Mouse (Mus musculus): ENCODE results near the gene Kctd10. TPM values are rescaled to one million over a fixed set of nuclear protein-coding genes. Genes with fewer than 3 reads are reported as not detected.

Gene Kctd10
- polyA plus RNA-seq, 1 experiment from 2014 or later = 59.1 TPM

DNA sequence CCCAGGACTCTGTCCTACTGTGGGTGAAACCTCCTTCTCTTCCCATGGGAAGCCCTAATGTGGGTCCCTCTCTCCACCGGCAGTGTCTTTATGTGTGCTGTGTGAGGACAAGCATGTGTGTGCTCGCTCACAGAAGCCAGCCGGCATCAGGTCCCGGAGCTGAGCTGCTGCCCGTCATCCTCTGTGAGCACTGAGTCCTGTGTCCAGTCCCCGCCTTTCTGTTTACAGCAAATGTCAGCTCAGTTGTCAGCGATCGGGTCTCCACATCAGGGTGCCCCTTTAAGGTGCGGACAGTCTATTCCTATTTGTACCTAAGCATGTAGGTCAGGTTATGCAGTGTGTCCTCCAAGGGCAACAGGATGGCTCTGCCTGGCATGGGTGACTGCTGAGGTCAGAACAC, 6.7 kb downstream of the Kctd10 start:
- H3K9ac ChIP-seq (ENCODE audit: low read depth, low read length) = no peak overlapping the region
- ATAC-seq (replicated peaks; ENCODE audit: low FRiP score) = no peak
- peak overlapping the region; percentile 5 for H3K27ac ChIP-seq (ENCODE audit: low read depth, low read length)
- WGBS = 83% methylated on average over 9 of the region's 9 CpGs
- H3K4me2 ChIP-seq = no peak overlapping the region; the same call in 1 of the 2 replicates
- no peak for DNase-seq (ENCODE audit: low spot score)
- H3K36me3 ChIP-seq (ENCODE audit: control insufficient read depth, insufficient read depth, low read length) = peaks cover 31% of the 10 kb centered on the region
- peaks cover 89% of the 10 kb centered on the region for H3K4me1 ChIP-seq (replicated peaks; ENCODE audit: control insufficient read depth, insufficient read depth, low read length)
- no peak overlapping the region for H3K4me3 ChIP-seq (ENCODE audit: low read depth, low read length)
- no peaks in the 10 kb centered on the region for H3K27me3 ChIP-seq (replicated peaks; ENCODE audit: control insufficient read depth, insufficient read depth, low read length)
- H3K9me3 ChIP-seq (ENCODE audit: control insufficient read depth, low read length) = no peaks in the 10 kb centered on the region

DNA sequence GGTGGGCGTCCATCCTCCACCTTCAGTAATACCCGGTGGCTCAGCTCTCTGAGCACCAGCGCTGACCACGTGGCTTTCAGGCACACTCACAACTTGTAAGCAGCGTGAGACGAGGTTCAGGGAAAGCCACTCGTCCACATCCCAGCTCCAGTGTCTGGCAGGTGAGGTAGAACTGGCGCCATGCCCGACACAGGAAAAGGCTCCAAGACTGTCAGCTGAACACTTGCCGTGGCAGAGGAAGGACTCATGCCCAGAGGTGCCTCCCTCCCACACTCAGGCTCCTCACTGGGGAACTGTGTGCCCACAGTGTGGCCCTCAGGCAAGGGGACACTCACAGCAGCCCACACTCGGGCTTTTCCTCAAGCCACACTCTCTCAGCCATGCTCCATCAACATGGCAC, 7.1 kb downstream of the Kctd10 start:
- Histone ChIP-seq H3K4me3 (ENCODE audit: low read depth, low read length) (no peak overlapping the region), H3K4me2 (peak overlapping the region; percentile 13; the same call in 1 of the 2 replicates), H3K4me1 (replicated peaks; ENCODE audit: control insufficient read depth, insufficient read depth, low read length) (peaks cover 85% of the 10 kb centered on the region), H3K27me3 (replicated peaks; ENCODE audit: control insufficient read depth, insufficient read depth, low read length) (no peaks in the 10 kb centered on the region), H3K27ac (ENCODE audit: low read depth, low read length) (peak overlapping the region; percentile 5; the same call in 1 of the 2 replicates), H3K36me3 (ENCODE audit: control insufficient read depth, insufficient read depth, low read length) (peaks cover 32% of the 10 kb centered on the region), H3K9me3 (ENCODE audit: control insufficient read depth, low read length) (no peaks in the 10 kb centered on the region), H3K9ac (ENCODE audit: low read depth, low read length) (no peak overlapping the region)
- ATAC-seq (replicated peaks; ENCODE audit: low FRiP score) = no peak
- DNase-seq (ENCODE audit: low spot score) = no peak
- WGBS = 79% methylated on average over 11 of the region's 11 CpGs

DNA sequence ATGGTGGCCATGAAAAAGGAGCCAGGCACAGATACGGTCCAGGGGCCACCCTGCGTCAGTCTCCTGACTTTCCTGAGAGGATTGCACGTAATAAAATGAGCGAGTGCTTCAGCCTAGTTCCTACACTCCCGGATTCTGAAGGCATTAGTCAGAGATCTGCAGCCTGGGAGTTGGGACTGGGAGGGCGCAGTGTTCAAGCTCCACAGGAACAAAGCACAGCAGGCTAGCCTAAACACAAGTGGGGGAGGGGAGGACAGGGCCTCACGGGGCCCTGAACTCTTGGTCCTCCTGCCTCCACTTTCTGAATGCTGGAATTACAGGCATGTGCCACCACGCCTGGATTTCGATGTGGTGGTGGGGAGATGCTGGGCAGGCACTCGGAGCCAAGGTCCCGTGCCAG, 7.7 kb downstream of the Kctd10 start:
- DNase-seq (ENCODE audit: low spot score) (no peak), ATAC-seq (replicated peaks; ENCODE audit: low FRiP score) (no peak)
- Histone ChIP-seq H3K4me3 (ENCODE audit: low read depth, low read length) (no peak overlapping the region), H3K27me3 (replicated peaks; ENCODE audit: control insufficient read depth, insufficient read depth, low read length) (no peaks in the 10 kb centered on the region), H3K9me3 (ENCODE audit: control insufficient read depth, low read length) (no peaks in the 10 kb centered on the region), H3K27ac (ENCODE audit: low read depth, low read length) (peak overlapping the region; percentile 69; the same call in 1 of the 2 replicates), H3K9ac (ENCODE audit: low read depth, low read length) (no peak overlapping the region), H3K36me3 (ENCODE audit: control insufficient read depth, insufficient read depth, low read length) (peaks cover 39% of the 10 kb centered on the region), H3K4me2 (peak overlapping the region; percentile 37), H3K4me1 (replicated peaks; ENCODE audit: control insufficient read depth, insufficient read depth, low read length) (peaks cover 79% of the 10 kb centered on the region)
- WGBS = 54% methylated on average over 11 of the region's 11 CpGs

DNA sequence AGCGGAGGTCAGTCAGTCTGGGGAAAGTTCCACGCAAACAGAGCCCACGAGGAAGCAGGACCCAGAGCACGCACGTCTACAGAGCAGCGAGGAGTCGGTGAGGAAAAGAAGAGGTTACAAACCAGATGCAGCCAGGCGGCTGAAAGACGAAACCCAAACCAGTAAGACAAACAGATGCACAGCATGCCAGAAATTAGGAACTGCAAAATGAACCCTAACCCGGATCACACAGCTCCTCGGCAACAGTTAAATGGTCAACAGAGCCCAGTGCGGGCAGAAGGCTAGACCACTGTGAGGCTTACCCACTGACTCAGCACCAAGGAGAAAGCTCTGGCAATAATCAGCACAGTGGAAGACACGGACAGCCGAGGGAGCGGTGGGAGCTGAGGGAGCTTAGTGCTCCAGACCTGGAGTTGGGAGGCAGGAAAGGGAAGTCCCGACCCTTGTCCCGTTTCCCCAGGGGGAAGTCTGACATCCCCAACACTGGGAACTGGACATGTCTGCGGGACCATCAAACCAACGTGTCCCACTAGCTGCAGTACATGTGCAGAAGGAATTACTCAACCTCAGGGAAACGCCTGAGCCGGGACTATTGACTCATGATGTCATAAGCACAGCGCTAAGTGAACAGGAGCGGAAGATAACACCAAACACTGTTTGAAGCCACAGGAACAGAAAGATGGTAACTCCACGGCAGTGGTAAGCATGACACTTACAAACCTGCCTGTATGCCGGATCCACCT, 8.4 kb downstream of the Kctd10 start:
- H3K27ac ChIP-seq (ENCODE audit: low read depth, low read length) = peak overlapping the region; percentile 69
- DNase-seq (ENCODE audit: low spot score) = no peak
- ATAC-seq (replicated peaks; ENCODE audit: low FRiP score) = 0 out of 2 replicates have a peak, but pooled peaks have one; percentile 0
- 30% methylated on average over 25 of the region's 25 CpGs for WGBS
- no peaks in the 10 kb centered on the region for H3K9me3 ChIP-seq (ENCODE audit: control insufficient read depth, low read length)
- H3K4me2 ChIP-seq = peak overlapping the region; percentile 37
- H3K9ac ChIP-seq (ENCODE audit: low read depth, low read length) = peak overlapping the region; percentile 4
- peaks cover 73% of the 10 kb centered on the region for H3K4me1 ChIP-seq (replicated peaks; ENCODE audit: control insufficient read depth, insufficient read depth, low read length)
- H3K4me3 ChIP-seq (ENCODE audit: low read depth, low read length) = no peak overlapping the region
- H3K27me3 ChIP-seq (replicated peaks; ENCODE audit: control insufficient read depth, insufficient read depth, low read length) = no peaks in the 10 kb centered on the region
- peaks cover 44% of the 10 kb centered on the region for H3K36me3 ChIP-seq (ENCODE audit: control insufficient read depth, insufficient read depth, low read length)

DNA sequence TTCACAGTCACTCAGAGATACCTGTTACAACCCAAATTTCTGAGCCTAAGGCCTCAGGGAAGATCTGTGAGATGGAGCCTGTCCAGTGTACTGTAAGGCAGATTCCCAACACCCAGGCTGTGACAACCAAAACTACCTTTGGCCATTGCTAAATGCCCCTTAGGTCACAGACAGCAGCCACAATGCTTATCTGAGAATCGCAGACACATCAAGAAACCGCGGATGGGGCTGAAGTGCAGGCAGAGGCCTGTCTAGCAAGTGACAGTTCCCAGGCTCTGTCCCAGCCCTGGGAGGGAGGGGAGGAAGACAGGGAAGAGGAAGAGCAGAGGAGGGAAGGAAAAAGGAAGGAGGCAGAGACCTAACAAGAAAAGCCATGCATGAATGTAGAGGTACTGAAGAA, 9.0 kb downstream of the Kctd10 start:
- 19% methylated on average over 3 of the region's 3 CpGs for WGBS
- ATAC-seq (replicated peaks; ENCODE audit: low FRiP score) (peak; percentile 75), DNase-seq (ENCODE audit: low spot score) (peak; percentile 54)
- Histone ChIP-seq H3K36me3 (ENCODE audit: control insufficient read depth, insufficient read depth, low read length) (peaks cover 47% of the 10 kb centered on the region), H3K4me2 (peak overlapping the region; percentile 37), H3K4me3 (ENCODE audit: low read depth, low read length) (no peak overlapping the region), H3K27ac (ENCODE audit: low read depth, low read length) (peak overlapping the region; percentile 69), H3K4me1 (replicated peaks; ENCODE audit: control insufficient read depth, insufficient read depth, low read length) (peaks cover 69% of the 10 kb centered on the region), H3K27me3 (replicated peaks; ENCODE audit: control insufficient read depth, insufficient read depth, low read length) (no peaks in the 10 kb centered on the region), H3K9me3 (ENCODE audit: control insufficient read depth, low read length) (no peaks in the 10 kb centered on the region), H3K9ac (ENCODE audit: low read depth, low read length) (peak overlapping the region; percentile 41; the same call in 1 of the 2 replicates)

DNA sequence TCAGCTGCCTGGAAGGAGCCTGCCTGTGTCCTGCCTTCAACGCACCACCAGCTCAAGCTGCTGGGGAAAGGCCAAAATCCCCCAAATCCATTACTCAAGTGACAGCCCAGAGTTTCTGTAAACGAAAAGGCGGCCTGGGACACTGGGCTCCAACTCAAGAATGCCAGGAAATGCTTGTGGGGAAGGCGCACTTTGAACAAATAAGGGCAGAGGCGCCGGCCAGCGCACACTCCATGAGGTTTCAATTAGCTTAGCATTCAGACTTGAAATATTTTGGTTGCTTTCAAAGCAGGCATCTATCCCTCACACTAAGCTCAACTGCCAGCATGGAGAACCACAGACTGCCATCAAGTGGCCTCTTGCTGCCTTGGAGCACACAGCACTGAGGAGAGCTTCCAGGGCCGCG, 9.9 kb downstream of the Kctd10 start:
- Histone ChIP-seq H3K4me3 (ENCODE audit: low read depth, low read length) (no peak overlapping the region), H3K9ac (ENCODE audit: low read depth, low read length) (peak overlapping the region; percentile 41; the same call in 1 of the 2 replicates), H3K36me3 (ENCODE audit: control insufficient read depth, insufficient read depth, low read length) (peaks cover 46% of the 10 kb centered on the region), H3K27ac (ENCODE audit: low read depth, low read length) (peak overlapping the region; percentile 69; the same call in 1 of the 2 replicates), H3K27me3 (replicated peaks; ENCODE audit: control insufficient read depth, insufficient read depth, low read length) (no peaks in the 10 kb centered on the region), H3K4me1 (replicated peaks; ENCODE audit: control insufficient read depth, insufficient read depth, low read length) (peaks cover 61% of the 10 kb centered on the region), H3K9me3 (ENCODE audit: control insufficient read depth, low read length) (no peaks in the 10 kb centered on the region), H3K4me2 (peak overlapping the region; percentile 37)
- WGBS = 60% methylated on average over 9 of the region's 9 CpGs
- ATAC-seq (replicated peaks; ENCODE audit: low FRiP score) (no peak), DNase-seq (ENCODE audit: low spot score) (no peak)

DNA sequence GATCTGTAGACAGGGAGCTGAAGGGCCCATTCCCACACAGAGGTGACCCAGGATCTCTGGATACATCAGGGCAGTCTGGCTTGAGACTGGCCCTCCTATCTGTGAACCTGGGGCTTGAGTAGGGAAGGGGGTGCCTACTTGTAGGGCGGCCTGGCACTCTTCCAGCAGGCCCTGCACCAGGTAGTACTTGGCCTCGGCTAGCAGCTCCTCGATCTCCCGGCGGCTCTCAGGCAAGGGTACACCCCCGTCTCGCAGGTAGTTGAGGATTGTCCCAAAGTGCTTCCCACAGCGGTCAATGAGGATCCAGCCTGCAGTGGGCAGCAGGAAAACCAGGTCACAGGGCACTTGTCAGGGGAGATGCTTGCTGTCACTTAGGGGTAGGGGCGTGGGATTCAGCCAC, 10.4 kb downstream of the Kctd10 start:
- H3K27me3 ChIP-seq (replicated peaks; ENCODE audit: control insufficient read depth, insufficient read depth, low read length) = no peaks in the 10 kb centered on the region
- no peak overlapping the region for H3K4me3 ChIP-seq (ENCODE audit: low read depth, low read length)
- no peak overlapping the region for H3K9ac ChIP-seq (ENCODE audit: low read depth, low read length)
- H3K36me3 ChIP-seq (ENCODE audit: control insufficient read depth, insufficient read depth, low read length) = peaks cover 47% of the 10 kb centered on the region
- ATAC-seq (replicated peaks; ENCODE audit: low FRiP score) = no peak
- peak overlapping the region; percentile 45 for H3K27ac ChIP-seq (ENCODE audit: low read depth, low read length)
- no peak for DNase-seq (ENCODE audit: low spot score)
- WGBS = 81% methylated on average over 9 of the region's 9 CpGs
- peaks cover 56% of the 10 kb centered on the region for H3K4me1 ChIP-seq (replicated peaks; ENCODE audit: control insufficient read depth, insufficient read depth, low read length)
- H3K4me2 ChIP-seq = no peak overlapping the region
- H3K9me3 ChIP-seq (ENCODE audit: control insufficient read depth, low read length) = no peaks in the 10 kb centered on the region

DNA sequence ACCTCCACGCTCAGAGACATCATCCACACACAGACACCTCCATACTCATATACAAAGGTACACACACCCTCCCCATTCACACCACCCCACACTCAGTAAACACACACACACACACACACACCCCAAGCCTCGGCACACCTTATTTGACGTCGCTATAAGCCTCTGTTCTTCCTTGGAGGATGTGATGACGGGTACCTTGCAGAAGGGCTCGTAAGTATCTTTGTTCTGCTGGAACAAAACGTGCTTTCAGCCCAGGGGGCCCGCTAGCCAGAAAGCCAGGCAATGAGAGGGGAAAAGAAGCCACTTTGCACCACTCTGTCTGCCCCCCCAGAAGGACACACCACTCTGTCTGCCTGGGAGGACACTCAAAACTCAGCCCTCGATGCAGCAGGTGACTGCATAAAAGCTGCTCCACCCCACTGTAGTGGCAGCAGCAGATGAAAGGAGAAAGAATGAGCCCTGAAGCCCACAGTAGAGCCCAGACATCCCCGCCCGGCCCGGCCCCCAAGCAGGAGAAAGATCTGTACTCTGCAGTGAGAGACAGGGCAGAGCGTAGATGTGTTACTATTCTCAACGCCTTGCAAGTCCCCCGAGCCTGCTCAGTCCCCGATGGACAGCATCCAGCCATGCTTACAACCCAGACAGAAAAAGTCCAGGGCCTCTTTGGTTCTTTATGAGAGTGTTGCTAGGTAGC, 11.4 kb downstream of the Kctd10 start:
- Histone ChIP-seq H3K27me3 (replicated peaks; ENCODE audit: control insufficient read depth, insufficient read depth, low read length) (no peaks in the 10 kb centered on the region), H3K36me3 (ENCODE audit: control insufficient read depth, insufficient read depth, low read length) (peaks cover 50% of the 10 kb centered on the region), H3K4me2 (no peak overlapping the region), H3K4me1 (replicated peaks; ENCODE audit: control insufficient read depth, insufficient read depth, low read length) (peaks cover 46% of the 10 kb centered on the region), H3K4me3 (ENCODE audit: low read depth, low read length) (no peak overlapping the region), H3K27ac (ENCODE audit: low read depth, low read length) (no peak overlapping the region; the same call in 1 of the 2 replicates), H3K9ac (ENCODE audit: low read depth, low read length) (no peak overlapping the region), H3K9me3 (ENCODE audit: control insufficient read depth, low read length) (no peaks in the 10 kb centered on the region)
- ATAC-seq (replicated peaks; ENCODE audit: low FRiP score) (no peak), DNase-seq (ENCODE audit: low spot score) (no peak)
- WGBS = 90% methylated on average over 16 of the region's 16 CpGs

Measured in liver, embryonic 11.5 days (tissue).